Mouse (Mus musculus) macrophage (primary cell): Measurements from ENCODE around the gene Vmn2r80. TPM values are rescaled to one million over a fixed set of nuclear protein-coding genes. Genes with fewer than 3 reads are reported as not detected.

Experiments used
- polyA plus RNA-seq: library from polyadenylated mRNA; stranded (reverse); fragments of 250-400 nt; gene quantifications from 3 replicates; pipeline ENCODE4 v1.2.4, GENCODE M21; 2018; ENCODE audit warnings: inconsistent platforms

Gene Vmn2r80
- polyA plus RNA-seq, 1 experiment from 2014 or later: not detected

Other genes starting within 250 kb of the Vmn2r80 start
- not detected in 3 replicates for gene Olfr1354, start 235.6 kb upstream of the Vmn2r80 start, polyA plus RNA-seq
- not detected in 3 replicates for gene Olfr8, start 198.1 kb upstream of the Vmn2r80 start, polyA plus RNA-seq
- gene Olfr1353, start 185.5 kb upstream of the Vmn2r80 start, polyA plus RNA-seq: not detected in 3 replicates
- gene Olfr1352, start 167.7 kb upstream of the Vmn2r80 start, polyA plus RNA-seq: not detected in 3 replicates
- not detected in 3 replicates for gene Olfr1351, start 136.3 kb upstream of the Vmn2r80 start, polyA plus RNA-seq
- gene Olfr57, start 120.0 kb upstream of the Vmn2r80 start, polyA plus RNA-seq: not detected in 3 replicates
- gene 2610008E11Rik, start 51.2 kb upstream of the Vmn2r80 start, polyA plus RNA-seq: 4.2 to 6.6 TPM (median 4.8 TPM) in 3 replicates
- not detected in 3 replicates for gene Vmn2r81, start 98.9 kb downstream of the Vmn2r80 start, polyA plus RNA-seq
- gene Vmn2r82, start 207.8 kb downstream of the Vmn2r80 start, polyA plus RNA-seq: not detected in 3 replicates